Mouse (Mus musculus): ENCODE data around the gene Abcc4. TPM values are rescaled to one million over a fixed set of nuclear protein-coding genes. Genes with fewer than 3 reads are reported as not detected.
A peak's percentile ranks its signal among the peaks of the same experiment; 100 is the strongest.

Abcc4 gene
- 3.2 and 3.9 TPM in 2 replicates for polyA plus RNA-seq (2014; fragmentation: Nextera tagmentation; extraction: Ambion mirVana)

DNA sequence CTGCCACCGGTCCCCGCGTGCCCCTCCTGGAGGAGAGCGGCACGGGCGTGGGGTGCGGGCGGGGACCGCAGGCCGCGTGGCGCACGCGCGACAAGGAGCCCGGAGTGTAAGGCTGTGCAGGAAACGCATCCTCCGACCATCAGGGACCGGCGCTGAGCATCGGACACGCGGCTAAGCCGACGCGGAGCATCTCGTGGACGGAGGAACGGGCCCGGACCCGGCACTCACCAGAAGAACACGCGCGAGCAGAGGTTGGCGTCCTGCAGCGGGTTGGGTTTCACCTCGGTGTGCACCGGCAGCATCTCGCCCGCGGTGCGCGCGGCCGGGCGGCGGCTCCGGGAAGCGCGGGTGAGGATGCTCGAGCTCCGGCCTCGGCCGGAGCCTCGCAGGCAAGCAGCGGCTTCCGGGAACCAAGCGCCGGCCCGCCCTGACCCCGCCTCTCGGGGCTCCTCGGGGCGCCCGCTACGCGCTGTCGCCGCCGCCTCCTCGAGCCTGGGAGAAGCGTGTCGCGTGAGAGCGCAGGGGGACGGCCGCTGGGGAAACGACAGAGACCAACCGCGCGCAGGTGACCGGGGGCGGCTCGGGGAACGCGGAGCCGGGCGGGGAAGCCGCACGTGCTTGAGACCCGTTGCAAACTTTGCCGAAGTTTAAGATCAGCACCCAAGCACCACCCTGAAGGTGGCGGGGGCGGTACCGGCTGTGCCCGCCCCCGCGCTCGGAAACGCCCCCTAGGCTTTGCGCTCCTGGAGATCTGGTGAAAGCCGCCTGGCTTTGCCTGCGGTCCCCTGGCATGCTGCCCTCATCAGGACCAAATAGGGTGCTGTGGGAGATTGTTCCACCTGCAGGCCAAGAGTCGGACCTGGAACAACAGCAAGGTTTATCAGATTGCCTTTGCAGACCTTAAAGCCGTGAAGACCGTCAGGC lies at the start of gene Abcc4:
Gene Abcc4 (minus strand): TSS at position 412 of the 924 bp plus-strand sequence.
- H3K4me1 ChIP-seq (replicated peaks; ENCODE audit: control insufficient read depth, insufficient read depth, low read length), result no peaks in the 10 kb centered on the region
- 0 out of 2 replicates have a peak within 1 kb of the TSS, but pooled peaks have one; percentile 17 for H3K27ac ChIP-seq (ENCODE audit: low read depth, low read length)
- H3K9ac ChIP-seq (ENCODE audit: low read depth, low read length), result peak within 1 kb of the TSS; percentile 69
- H3K36me3 ChIP-seq (ENCODE audit: control insufficient read depth, insufficient read depth, low read length), result no peaks in the 10 kb centered on the region
- H3K4me2 ChIP-seq (replicated peaks; ENCODE audit: low read depth, low read length), result peak within 1 kb of the TSS; percentile 99
- peak; percentile 82 for ATAC-seq (ENCODE audit: low FRiP score)
- peak within 1 kb of the TSS; percentile 67 for H3K4me3 ChIP-seq (ENCODE audit: low read depth, low read length)
- peaks cover 6% of the 10 kb centered on the region for H3K27me3 ChIP-seq (ENCODE audit: control insufficient read depth, insufficient read depth, low read length)
- peak; percentile 74 for DNase-seq (ENCODE audit: low spot score)
- under 1% methylated on average over 101 of the region's 106 CpGs for WGBS
- no peaks in the 10 kb centered on the region for H3K9me3 ChIP-seq (ENCODE audit: control insufficient read depth, low read length)

DNA sequence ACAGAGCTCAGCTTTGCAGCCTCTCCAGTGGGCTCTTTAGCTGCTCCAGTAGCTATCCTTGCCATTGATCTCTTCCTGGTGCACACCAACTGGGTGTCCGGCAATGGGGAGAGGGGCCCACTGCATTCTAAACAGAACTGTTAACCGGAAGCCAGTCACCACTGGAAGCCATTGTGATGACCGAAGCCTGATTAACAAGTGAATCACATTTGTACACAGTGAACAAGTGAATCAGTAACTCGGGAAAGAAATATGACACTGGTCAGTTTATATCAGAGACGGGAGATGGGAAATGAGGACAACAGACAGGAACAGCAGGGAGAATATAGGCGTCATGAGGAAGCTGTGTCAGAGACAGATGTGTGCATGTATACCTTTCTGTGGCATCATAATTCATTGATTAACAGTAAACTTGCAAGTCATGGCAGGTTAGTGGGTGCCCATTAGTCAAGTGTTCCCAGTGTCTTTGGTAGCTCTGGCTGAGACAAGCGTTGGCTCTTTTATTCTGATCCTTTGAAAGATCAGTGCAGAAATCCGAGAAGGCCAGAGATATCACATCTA lies 45.3 kb upstream of the Abcc4 start:
- Histone ChIP-seq H3K4me2 (replicated peaks; ENCODE audit: low read depth, low read length) (no peak overlapping the region), H3K27ac (ENCODE audit: low read depth, low read length) (no peak overlapping the region), H3K9ac (ENCODE audit: low read depth, low read length) (no peak overlapping the region), H3K27me3 (ENCODE audit: control insufficient read depth, insufficient read depth, low read length) (no peaks in the 10 kb centered on the region), H3K36me3 (ENCODE audit: control insufficient read depth, insufficient read depth, low read length) (no peaks in the 10 kb centered on the region), H3K9me3 (ENCODE audit: control insufficient read depth, low read length) (no peaks in the 10 kb centered on the region), H3K4me1 (replicated peaks; ENCODE audit: control insufficient read depth, insufficient read depth, low read length) (no peaks in the 10 kb centered on the region), H3K4me3 (ENCODE audit: low read depth, low read length) (no peak overlapping the region)
- ATAC-seq (ENCODE audit: low FRiP score) (no peak), DNase-seq (ENCODE audit: low spot score) (no peak)
- 64% methylated on average over 8 of the region's 8 CpGs for WGBS

- Histone ChIP-seq H3K36me3 (ENCODE audit: control insufficient read depth, insufficient read depth, low read length) (no peaks in the 10 kb centered on the region), H3K4me1 (replicated peaks; ENCODE audit: control insufficient read depth, insufficient read depth, low read length) (no peaks in the 10 kb centered on the region), H3K9ac (ENCODE audit: low read depth, low read length) (no peak overlapping the region), H3K27ac (ENCODE audit: low read depth, low read length) (no peak overlapping the region), H3K9me3 (ENCODE audit: control insufficient read depth, low read length) (no peaks in the 10 kb centered on the region), H3K4me2 (replicated peaks; ENCODE audit: low read depth, low read length) (no peak overlapping the region), H3K27me3 (ENCODE audit: control insufficient read depth, insufficient read depth, low read length) (no peaks in the 10 kb centered on the region), H3K4me3 (ENCODE audit: low read depth, low read length) (no peak overlapping the region)
- 0 out of 2 replicates have a peak, but pooled peaks have one; percentile 16 for ATAC-seq (ENCODE audit: low FRiP score)
- 81% methylated on average over 6 of the region's 6 CpGs for WGBS
- no peak for DNase-seq (ENCODE audit: low spot score)
Observed at GRCm38 (mm10) chr14:118750505-118751192, 44.6 kb upstream of the Abcc4 start.

DNA sequence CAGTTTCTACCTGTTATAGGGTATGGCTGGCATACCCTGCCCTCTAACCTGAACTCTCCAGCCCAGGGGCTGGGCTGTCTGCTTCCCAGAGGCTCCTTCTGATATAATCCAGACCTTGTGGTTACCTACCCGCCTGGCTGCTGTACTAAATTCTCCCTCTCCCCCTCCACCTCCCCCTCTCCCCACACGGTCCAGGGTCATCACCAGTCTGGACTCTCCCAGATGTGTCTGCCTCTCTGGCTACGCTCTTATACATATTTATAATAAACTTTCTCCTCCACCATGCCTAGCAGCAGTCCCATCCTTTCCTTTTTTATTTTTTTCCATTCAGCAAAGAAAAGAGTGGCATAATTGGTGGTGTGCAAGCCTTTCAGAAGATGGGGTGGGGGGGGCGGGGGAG lies 43.7 kb upstream of the Abcc4 start:
- Histone ChIP-seq H3K27me3 (ENCODE audit: control insufficient read depth, insufficient read depth, low read length) (no peaks in the 10 kb centered on the region), H3K4me1 (replicated peaks; ENCODE audit: control insufficient read depth, insufficient read depth, low read length) (no peaks in the 10 kb centered on the region), H3K9me3 (ENCODE audit: control insufficient read depth, low read length) (no peaks in the 10 kb centered on the region), H3K36me3 (ENCODE audit: control insufficient read depth, insufficient read depth, low read length) (no peaks in the 10 kb centered on the region), H3K4me2 (replicated peaks; ENCODE audit: low read depth, low read length) (no peak overlapping the region), H3K9ac (ENCODE audit: low read depth, low read length) (no peak overlapping the region), H3K4me3 (ENCODE audit: low read depth, low read length) (no peak overlapping the region), H3K27ac (ENCODE audit: low read depth, low read length) (no peak overlapping the region)
- ATAC-seq (ENCODE audit: low FRiP score), result peak; percentile 53
- no peak for DNase-seq (ENCODE audit: low spot score)
- WGBS, result 29% methylated on average over 4 of the region's 4 CpGs

DNA sequence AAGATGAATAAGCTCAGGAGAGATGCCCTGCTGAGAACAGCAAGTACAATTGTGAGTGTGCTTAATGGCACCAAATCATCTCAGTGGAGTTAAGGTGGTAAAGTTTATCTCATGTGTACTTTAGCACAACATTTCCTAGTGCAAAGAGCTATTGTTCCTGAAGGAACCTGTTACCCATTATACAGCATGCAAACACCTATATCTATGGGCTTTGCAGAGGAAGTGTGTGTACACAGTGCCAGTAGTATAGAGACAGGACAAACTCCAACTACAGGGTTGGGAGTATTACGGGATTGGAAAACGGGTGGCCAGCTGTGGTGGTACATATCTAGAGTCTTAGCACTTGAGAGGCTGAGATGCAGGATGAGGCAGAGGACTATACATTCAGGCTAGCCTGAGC lies 43.0 kb upstream of the Abcc4 start:
- Histone ChIP-seq H3K9me3 (ENCODE audit: control insufficient read depth, low read length) (no peaks in the 10 kb centered on the region), H3K36me3 (ENCODE audit: control insufficient read depth, insufficient read depth, low read length) (no peaks in the 10 kb centered on the region), H3K9ac (ENCODE audit: low read depth, low read length) (no peak overlapping the region), H3K4me2 (replicated peaks; ENCODE audit: low read depth, low read length) (no peak overlapping the region), H3K27me3 (ENCODE audit: control insufficient read depth, insufficient read depth, low read length) (no peaks in the 10 kb centered on the region), H3K27ac (ENCODE audit: low read depth, low read length) (no peak overlapping the region), H3K4me3 (ENCODE audit: low read depth, low read length) (no peak overlapping the region), H3K4me1 (replicated peaks; ENCODE audit: control insufficient read depth, insufficient read depth, low read length) (no peaks in the 10 kb centered on the region)
- ATAC-seq (ENCODE audit: low FRiP score) (no peak), DNase-seq (ENCODE audit: low spot score) (no peak)
- WGBS, result 99% methylated on average over 2 of the region's 2 CpGs

- Histone ChIP-seq H3K4me1 (replicated peaks; ENCODE audit: control insufficient read depth, insufficient read depth, low read length) (no peaks in the 10 kb centered on the region), H3K36me3 (ENCODE audit: control insufficient read depth, insufficient read depth, low read length) (no peaks in the 10 kb centered on the region)
- 79% methylated on average over 5 of the region's 5 CpGs for WGBS
Observed at GRCm38 (mm10) chr14:118742862-118743261, 36.8 kb upstream of the Abcc4 start.

DNA sequence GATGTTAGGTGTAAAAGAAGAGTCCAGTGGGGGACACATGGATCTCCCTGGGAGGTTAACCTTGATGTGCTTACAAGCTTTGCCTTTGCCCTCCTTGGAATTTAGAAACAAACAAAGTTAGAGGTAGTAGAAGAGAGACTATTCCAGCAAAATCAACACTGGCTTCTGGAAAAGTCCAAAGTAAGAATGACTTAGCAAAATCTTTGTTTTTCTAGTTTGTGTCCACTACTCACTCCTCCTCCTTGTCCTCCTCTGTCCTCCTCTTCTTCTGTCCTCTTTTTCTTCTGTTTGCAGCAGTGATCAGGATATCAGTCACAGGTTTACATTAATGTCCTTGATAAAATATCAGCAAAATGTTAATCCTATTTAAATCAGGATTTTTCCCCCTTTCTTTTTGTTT lies 35.8 kb upstream of the Abcc4 start:
- DNase-seq (ENCODE audit: low spot score) (no peak), ATAC-seq (ENCODE audit: low FRiP score) (no peak)
- H3K4me3 ChIP-seq (ENCODE audit: low read depth, low read length), result no peak overlapping the region
- no peak overlapping the region for H3K4me2 ChIP-seq (replicated peaks; ENCODE audit: low read depth, low read length)
- H3K4me1 ChIP-seq (replicated peaks; ENCODE audit: control insufficient read depth, insufficient read depth, low read length), result no peaks in the 10 kb centered on the region
- H3K9ac ChIP-seq (ENCODE audit: low read depth, low read length), result no peak overlapping the region
- H3K27me3 ChIP-seq (ENCODE audit: control insufficient read depth, insufficient read depth, low read length), result no peaks in the 10 kb centered on the region
- H3K36me3 ChIP-seq (ENCODE audit: control insufficient read depth, insufficient read depth, low read length), result no peaks in the 10 kb centered on the region
- H3K27ac ChIP-seq (ENCODE audit: low read depth, low read length), result no peak overlapping the region
- H3K9me3 ChIP-seq (ENCODE audit: control insufficient read depth, low read length), result no peaks in the 10 kb centered on the region; the same call in 1 of the 2 replicates

More at GRCm38 (mm10) chr14:118742862-118743261, 36.8 kb upstream of the Abcc4 start:
- no peak overlapping the region for H3K4me3 ChIP-seq (ENCODE audit: low read depth, low read length)
- no peak for DNase-seq (ENCODE audit: low spot score)
- H3K4me2 ChIP-seq (replicated peaks; ENCODE audit: low read depth, low read length), result no peak overlapping the region
- no peak overlapping the region for H3K27ac ChIP-seq (ENCODE audit: low read depth, low read length)
- no peak for ATAC-seq (ENCODE audit: low FRiP score)
- H3K9ac ChIP-seq (ENCODE audit: low read depth, low read length), result no peak overlapping the region
- H3K27me3 ChIP-seq (ENCODE audit: control insufficient read depth, insufficient read depth, low read length), result no peaks in the 10 kb centered on the region
- no peaks in the 10 kb centered on the region; the same call in 1 of the 2 replicates for H3K9me3 ChIP-seq (ENCODE audit: control insufficient read depth, low read length)

DNA sequence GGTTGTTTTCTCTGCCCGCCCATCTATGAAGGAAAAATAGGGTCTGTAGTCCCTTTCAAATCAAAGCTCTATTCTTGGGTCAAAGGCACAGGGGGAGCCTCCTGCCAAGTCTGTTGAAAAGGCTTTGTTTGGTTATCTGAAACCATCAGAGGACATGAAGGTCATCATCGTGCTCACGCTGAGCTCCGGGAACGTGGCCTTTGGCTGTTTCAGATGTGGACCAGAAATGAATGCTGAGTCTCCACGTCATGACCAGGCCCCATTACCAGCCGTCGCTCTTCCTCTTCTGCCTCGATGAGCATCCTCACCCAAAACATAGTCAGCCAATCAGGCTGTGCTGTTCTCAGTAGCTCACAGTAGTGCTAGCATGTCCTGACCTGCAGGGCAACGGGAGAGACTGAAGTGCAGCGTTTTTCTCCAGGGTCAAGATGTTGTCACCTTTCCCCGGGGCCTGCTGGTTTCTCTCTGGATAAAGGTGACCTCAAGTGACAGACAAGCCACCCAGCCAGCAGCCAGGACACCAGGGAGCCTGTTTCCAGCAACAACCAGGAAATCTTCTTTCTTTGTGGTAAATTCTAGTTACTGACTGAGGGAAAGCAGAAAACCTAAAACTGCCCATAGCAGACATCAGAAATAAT lies 31.4 kb upstream of the Abcc4 start:
- no peaks in the 10 kb centered on the region for H3K4me1 ChIP-seq (replicated peaks; ENCODE audit: control insufficient read depth, insufficient read depth, low read length)
- H3K4me2 ChIP-seq (replicated peaks; ENCODE audit: low read depth, low read length), result no peak overlapping the region
- no peak for ATAC-seq (ENCODE audit: low FRiP score)
- H3K27ac ChIP-seq (ENCODE audit: low read depth, low read length), result no peak overlapping the region
- H3K9me3 ChIP-seq (ENCODE audit: control insufficient read depth, low read length), result no peaks in the 10 kb centered on the region; the same call in 1 of the 2 replicates
- DNase-seq (ENCODE audit: low spot score), result peak; percentile 19
- WGBS, result 6% methylated on average over 12 of the region's 12 CpGs
- no peak overlapping the region for H3K4me3 ChIP-seq (ENCODE audit: low read depth, low read length)
- H3K27me3 ChIP-seq (ENCODE audit: control insufficient read depth, insufficient read depth, low read length), result no peaks in the 10 kb centered on the region
- no peaks in the 10 kb centered on the region for H3K36me3 ChIP-seq (ENCODE audit: control insufficient read depth, insufficient read depth, low read length)
- no peak overlapping the region for H3K9ac ChIP-seq (ENCODE audit: low read depth, low read length)

Data from hindbrain, embryonic 11.5 days (tissue).